Mouse (Mus musculus) forebrain, embryonic 15.5 days (tissue): Measurements from ENCODE around the gene Tgm1. TPM values are rescaled to one million over a fixed set of nuclear protein-coding genes. Genes with fewer than 3 reads are reported as not detected.

ENCODE experiments used
- ATAC-seq: fragments of 200-750 bp; cut with Nextera tagmentation; replicated peaks from 2 replicates; pipeline ENCODE4 v1.8.0; 2017; ENCODE audit warnings: mild to moderate bottlenecking, moderate TSS enrichment, moderate library complexity
- H3K27ac ChIP-seq: fragments of 300-500 bp; sonication (generic); replicated peaks from 2 replicates; pipeline ENCODE4 v1.5.1; 2015; ENCODE audit warnings: mild to moderate bottlenecking, inconsistent platforms
- H3K27me3 ChIP-seq: fragments of 300-500 bp; sonication (generic); 2 replicates; pipeline ENCODE4 v1.6.1; 2015; ENCODE audit warnings: inconsistent platforms
- H3K36me3 ChIP-seq: fragments of 300-500 bp; sonication (generic); 2 replicates; pipeline ENCODE4 v1.6.1; 2015; ENCODE audit warnings: mild to moderate bottlenecking, inconsistent platforms
- H3K4me1 ChIP-seq: fragments of 300-500 bp; sonication (generic); 2 replicates; pipeline ENCODE4 v1.6.1; 2015; ENCODE audit warnings: inconsistent platforms
- H3K4me2 ChIP-seq: fragments of 300-500 bp; sonication (generic); replicated peaks from 2 replicates; pipeline ENCODE4 v1.6.1; 2015; ENCODE audit warnings: mild to moderate bottlenecking, inconsistent platforms
- H3K4me3 ChIP-seq: fragments of 300-500 bp; sonication (generic); 2 replicates; pipeline ENCODE4 v1.5.1; 2015; ENCODE audit warnings: mild to moderate bottlenecking, inconsistent platforms
- H3K9ac ChIP-seq: fragments of 300-500 bp; sonication (generic); replicated peaks from 2 replicates; pipeline ENCODE4 v1.6.1; 2015; ENCODE audit warnings: mild to moderate bottlenecking, inconsistent platforms
- H3K9me3 ChIP-seq: fragments of 300-500 bp; sonication (generic); 2 replicates; pipeline ENCODE4 v1.6.1; 2016; ENCODE audit warnings: inconsistent platforms
- WGBS: fragments of 180-500 bp; shearing (Covaris S2); methylation state at CpG from one replicate; pipeline ENCODE4 v1.1.7; 2015; ENCODE audit warnings: mixed read lengths; 5-methylcytosine and 5-hydroxymethylcytosine counted together
- polyA plus RNA-seq: library from polyadenylated mRNA; unstranded; fragments of >200 nt; fragmentation: Nextera tagmentation; extraction: Ambion mirVana; gene quantifications from 2 replicates; pipeline ENCODE4 v1.2.1, GENCODE M21; 2015

The Tgm1 gene
- polyA plus RNA-seq, 1 experiment from 2014 or later: 0.20 TPM

GRCm38 (mm10) chr14:55702761-55703160, 11.0 kb downstream of the Tgm1 start:
- H3K9me3 ChIP-seq: no peaks in the 10 kb centered on the region
- no peak overlapping the region for H3K4me2 ChIP-seq
- H3K36me3 ChIP-seq: no peaks in the 10 kb centered on the region
- H3K27me3 ChIP-seq: no peaks in the 10 kb centered on the region
- no peak overlapping the region for H3K27ac ChIP-seq
- no peak overlapping the region for H3K4me3 ChIP-seq
- H3K4me1 ChIP-seq: no peaks in the 10 kb centered on the region
- no peak overlapping the region for H3K9ac ChIP-seq
- 69% methylated on average over 6 of the region's 6 CpGs for WGBS
- ATAC-seq: no peak

- Histone ChIP-seq H3K4me2 (no peak overlapping the region), H3K27me3 (no peaks in the 10 kb centered on the region), H3K36me3 (no peaks in the 10 kb centered on the region), H3K4me1 (no peaks in the 10 kb centered on the region), H3K4me3 (no peak overlapping the region), H3K9me3 (no peaks in the 10 kb centered on the region), H3K27ac (no peak overlapping the region), H3K9ac (no peak overlapping the region)
- no peak for ATAC-seq
- WGBS: 62% methylated on average over 9 of the region's 9 CpGs
Measured at GRCm38 (mm10) chr14:55701131-55701530, 12.6 kb downstream of the Tgm1 start.

GRCm38 (mm10) chr14:55697226-55697625, 16.5 kb downstream of the Tgm1 start:
- ATAC-seq: no peak
- Histone ChIP-seq H3K9me3 (no peaks in the 10 kb centered on the region), H3K27me3 (no peaks in the 10 kb centered on the region), H3K4me1 (no peaks in the 10 kb centered on the region), H3K4me3 (no peak overlapping the region), H3K27ac (no peak overlapping the region), H3K9ac (no peak overlapping the region), H3K4me2 (no peak overlapping the region), H3K36me3 (no peaks in the 10 kb centered on the region)
- WGBS: 83% methylated on average over 4 of the region's 4 CpGs

GRCm38 (mm10) chr14:55689433-55689832, 24.3 kb downstream of the Tgm1 start:
- Histone ChIP-seq H3K27ac (no peak overlapping the region), H3K36me3 (no peaks in the 10 kb centered on the region), H3K4me3 (no peak overlapping the region), H3K4me2 (no peak overlapping the region), H3K27me3 (no peaks in the 10 kb centered on the region), H3K9me3 (no peaks in the 10 kb centered on the region), H3K9ac (no peak overlapping the region), H3K4me1 (no peaks in the 10 kb centered on the region)
- 81% methylated on average over 10 of the region's 10 CpGs for WGBS
- ATAC-seq: no peak

GRCm38 (mm10) chr14:55682118-55682493, 31.6 kb downstream of the Tgm1 start:
- H3K36me3 ChIP-seq: peaks cover 27% of the 10 kb centered on the region
- H3K9me3 ChIP-seq: no peaks in the 10 kb centered on the region
- peak overlapping the region; percentile 79 for H3K4me3 ChIP-seq
- peak; percentile 45; the same call in 1 of the 2 replicates for ATAC-seq
- WGBS: 6% methylated on average over 3 of the region's 3 CpGs
- peak overlapping the region; percentile 73 for H3K27ac ChIP-seq
- peaks cover 11% of the 10 kb centered on the region for H3K4me1 ChIP-seq
- H3K4me2 ChIP-seq: peak overlapping the region; percentile 90
- no peaks in the 10 kb centered on the region for H3K27me3 ChIP-seq
- peak overlapping the region; percentile 66 for H3K9ac ChIP-seq

GRCm38 (mm10) chr14:55681160-55682117, 32.3 kb downstream of the Tgm1 start, which contains the start of gene Tinf2:
Gene Tinf2 (minus strand): TSS chr14:55681820.
- H3K27ac ChIP-seq: peak within 1 kb of the TSS; percentile 73
- H3K36me3 ChIP-seq: peaks cover 34% of the 10 kb centered on the region
- peak; percentile 98 for ATAC-seq
- no peaks in the 10 kb centered on the region for H3K27me3 ChIP-seq
- peaks cover 11% of the 10 kb centered on the region for H3K4me1 ChIP-seq
- H3K9ac ChIP-seq: peak within 1 kb of the TSS; percentile 66
- no peaks in the 10 kb centered on the region for H3K9me3 ChIP-seq
- WGBS: under 1% methylated on average over 66 of the region's 66 CpGs
- peak within 1 kb of the TSS; percentile 79 for H3K4me3 ChIP-seq
- H3K4me2 ChIP-seq: peak within 1 kb of the TSS; percentile 90

- H3K9me3 ChIP-seq: no peaks in the 10 kb centered on the region
- no peaks in the 10 kb centered on the region for H3K27me3 ChIP-seq
- H3K9ac ChIP-seq: no peak overlapping the region
- ATAC-seq: no peak
- H3K4me2 ChIP-seq: no peak overlapping the region
- H3K36me3 ChIP-seq: peaks cover 47% of the 10 kb centered on the region
- WGBS: 84% methylated on average over 4 of the region's 4 CpGs
- no peak overlapping the region for H3K4me3 ChIP-seq
- peaks cover 16% of the 10 kb centered on the region for H3K4me1 ChIP-seq
- no peak overlapping the region for H3K27ac ChIP-seq
Measured at GRCm38 (mm10) chr14:55677615-55678014, 36.1 kb downstream of the Tgm1 start.

- peak overlapping the region; percentile 70 for H3K4me3 ChIP-seq
- no peaks in the 10 kb centered on the region for H3K27me3 ChIP-seq
- no peaks in the 10 kb centered on the region for H3K9me3 ChIP-seq
- 79% methylated on average over 7 of the region's 7 CpGs for WGBS
- H3K4me2 ChIP-seq: peak overlapping the region; percentile 55
- H3K9ac ChIP-seq: peak overlapping the region; percentile 47
- H3K27ac ChIP-seq: no peak overlapping the region
- peaks cover 34% of the 10 kb centered on the region for H3K4me1 ChIP-seq
- H3K36me3 ChIP-seq: peaks cover 27% of the 10 kb centered on the region
- no peak for ATAC-seq
Measured at GRCm38 (mm10) chr14:55672741-55673060, 41.0 kb downstream of the Tgm1 start.

- peak; percentile 99 for ATAC-seq
- peak within 1 kb of the TSS; percentile 70 for H3K9ac ChIP-seq
- peak within 1 kb of the TSS; percentile 90 for H3K27ac ChIP-seq
- H3K4me1 ChIP-seq: peaks cover 34% of the 10 kb centered on the region
- peaks cover 21% of the 10 kb centered on the region for H3K36me3 ChIP-seq
- peak within 1 kb of the TSS; percentile 83 for H3K4me2 ChIP-seq
- H3K9me3 ChIP-seq: no peaks in the 10 kb centered on the region
- H3K27me3 ChIP-seq: no peaks in the 10 kb centered on the region
- peak within 1 kb of the TSS; percentile 70 for H3K4me3 ChIP-seq
- under 1% methylated on average over 38 of the region's 38 CpGs for WGBS
Measured at GRCm38 (mm10) chr14:55671833-55672740, 41.6 kb downstream of the Tgm1 start, which contains the start of the genes Gmpr2 and Nedd8. Gene Gmpr2 (plus strand): TSS chr14:55671941. Gene Nedd8 (minus strand): TSS chr14:55672124.

- WGBS: under 1% methylated on average over 12 of the region's 12 CpGs
Measured at GRCm38 (mm10) chr14:55671486-55671832, 42.3 kb downstream of the Tgm1 start.

GRCm38 (mm10) chr14:55660636-55661035, 53.1 kb downstream of the Tgm1 start:
- H3K4me1 ChIP-seq: peaks cover 10% of the 10 kb centered on the region
- H3K27me3 ChIP-seq: no peaks in the 10 kb centered on the region
- H3K4me2 ChIP-seq: peak overlapping the region; percentile 56
- ATAC-seq: no peak; the same call in 1 of the 2 replicates
- 35% methylated on average over 2 of the region's 2 CpGs for WGBS
- peaks cover 32% of the 10 kb centered on the region for H3K36me3 ChIP-seq
- H3K27ac ChIP-seq: peak overlapping the region; percentile 86
- no peaks in the 10 kb centered on the region for H3K9me3 ChIP-seq
- H3K4me3 ChIP-seq: peak overlapping the region; percentile 66
- no peak overlapping the region for H3K9ac ChIP-seq

More at GRCm38 (mm10) chr14:55671486-55671832, 42.3 kb downstream of the Tgm1 start:
- Histone ChIP-seq H3K9ac (peak overlapping the region; percentile 70), H3K27me3 (no peaks in the 10 kb centered on the region), H3K27ac (peak overlapping the region; percentile 90), H3K36me3 (peaks cover 15% of the 10 kb centered on the region), H3K4me1 (peaks cover 34% of the 10 kb centered on the region), H3K9me3 (no peaks in the 10 kb centered on the region), H3K4me3 (peak overlapping the region; percentile 70), H3K4me2 (peak overlapping the region; percentile 83)
- ATAC-seq: peak; percentile 71
